Mouse (Mus musculus): ENCODE results near the gene Rnf24.

Rnf24 gene

GRCm38 (mm10) chr2:131352747-131353563, at the start of gene Rnf24:
TSS of gene Rnf24 (minus strand) at chr2:131352892.
- DNase-seq (ENCODE audit: low spot score): peak; percentile 94

- no peak for DNase-seq (ENCODE audit: low spot score)
These were observed 49.3 kb upstream of the Rnf24 start for GRCm38 (mm10) chr2:131401794-131402495.

- no peak for DNase-seq (ENCODE audit: low spot score)
These were observed 48.2 kb upstream of the Rnf24 start for GRCm38 (mm10) chr2:131400846-131401245.

GRCm38 (mm10) chr2:131397323-131397848, 44.7 kb upstream of the Rnf24 start:
- no peak for DNase-seq (ENCODE audit: low spot score)

GRCm38 (mm10) chr2:131386350-131386962, 33.8 kb upstream of the Rnf24 start:
- no peak for DNase-seq (ENCODE audit: low spot score)

GRCm38 (mm10) chr2:131385176-131385575, 32.5 kb upstream of the Rnf24 start:
- DNase-seq (ENCODE audit: low spot score): no peak

GRCm38 (mm10) chr2:131379541-131379940, 26.8 kb upstream of the Rnf24 start:
- no peak for DNase-seq (ENCODE audit: low spot score)

- no peak for DNase-seq (ENCODE audit: low spot score)
These were observed 26.2 kb upstream of the Rnf24 start for GRCm38 (mm10) chr2:131378872-131379271.

GRCm38 (mm10) chr2:131377055-131377454, 24.4 kb upstream of the Rnf24 start:
- no peak for DNase-seq (ENCODE audit: low spot score)

GRCm38 (mm10) chr2:131373656-131374055, 21.0 kb upstream of the Rnf24 start:
- no peak for DNase-seq (ENCODE audit: low spot score)

GRCm38 (mm10) chr2:131372276-131372877, 19.7 kb upstream of the Rnf24 start:
- DNase-seq (ENCODE audit: low spot score): no peak

GRCm38 (mm10) chr2:131371811-131372210, 19.1 kb upstream of the Rnf24 start:
- DNase-seq (ENCODE audit: low spot score): no peak

- no peak for DNase-seq (ENCODE audit: low spot score)
These were observed 18.1 kb upstream of the Rnf24 start for GRCm38 (mm10) chr2:131370828-131371227.

GRCm38 (mm10) chr2:131364689-131365088, 12.0 kb upstream of the Rnf24 start:
- no peak for DNase-seq (ENCODE audit: low spot score)

- no peak for DNase-seq (ENCODE audit: low spot score)
These were observed 5.8 kb upstream of the Rnf24 start for GRCm38 (mm10) chr2:131358481-131358880.

GRCm38 (mm10) chr2:131354049-131354448, 1.4 kb upstream of the Rnf24 start:
- DNase-seq (ENCODE audit: low spot score): no peak

- DNase-seq (ENCODE audit: low spot score): no peak
These were observed 848 bp upstream of the Rnf24 start for GRCm38 (mm10) chr2:131353564-131353915.

- DNase-seq (ENCODE audit: low spot score): no peak
These were observed 535 bp downstream of the Rnf24 start for GRCm38 (mm10) chr2:131351968-131352746.

- no peak for DNase-seq (ENCODE audit: low spot score)
These were observed 1.2 kb downstream of the Rnf24 start for GRCm38 (mm10) chr2:131351471-131351870.

- DNase-seq (ENCODE audit: low spot score): no peak
These were observed 2.4 kb downstream of the Rnf24 start for GRCm38 (mm10) chr2:131350301-131350700.

- no peak for DNase-seq (ENCODE audit: low spot score)
These were observed 7.1 kb downstream of the Rnf24 start for GRCm38 (mm10) chr2:131345556-131345955.

GRCm38 (mm10) chr2:131344449-131344848, 8.2 kb downstream of the Rnf24 start:
- no peak for DNase-seq (ENCODE audit: low spot score)

All from ovary, adult 18-20 months (tissue).